Mouse (Mus musculus) hindbrain, embryonic 13.5 days (tissue): Measurements from ENCODE around the gene Arl15. TPM values are rescaled to one million over a fixed set of nuclear protein-coding genes. Genes with fewer than 3 reads are reported as not detected.
A peak's percentile ranks its signal among the peaks of the same experiment; 100 is the strongest.

Experiments used
- ATAC-seq: fragments of 200-750 bp; cut with Nextera tagmentation; 2 replicates; pipeline ENCODE4 v1.8.0; 2017; ENCODE audit warnings: moderate TSS enrichment; ENCODE audit not compliant: low FRiP score
- H3K27ac ChIP-seq: fragments of 300-500 bp; sonication (generic); 2 replicates; pipeline ENCODE4 v1.5.1; 2015; ENCODE audit warnings: inconsistent platforms, mild to moderate bottlenecking, moderate library complexity
- H3K27me3 ChIP-seq: fragments of 300-500 bp; sonication (generic); 2 replicates; pipeline ENCODE4 v1.6.1; 2015; ENCODE audit warnings: mild to moderate bottlenecking, inconsistent platforms
- H3K36me3 ChIP-seq: fragments of 300-500 bp; sonication (generic); 2 replicates; pipeline ENCODE4 v1.6.1; 2015; ENCODE audit warnings: mild to moderate bottlenecking, inconsistent platforms
- H3K4me1 ChIP-seq: fragments of 300-500 bp; sonication (generic); replicated peaks from 2 replicates; pipeline ENCODE4 v1.6.1; 2015; ENCODE audit warnings: inconsistent platforms
- H3K4me2 ChIP-seq: fragments of 300-500 bp; sonication (generic); 2 replicates; pipeline ENCODE4 v1.6.1; 2015; ENCODE audit warnings: inconsistent platforms, mild to moderate bottlenecking, moderate library complexity
- H3K4me3 ChIP-seq: fragments of 300-500 bp; sonication (generic); 2 replicates; pipeline ENCODE4 v1.5.1; 2015; ENCODE audit warnings: mild to moderate bottlenecking, inconsistent platforms
- H3K9ac ChIP-seq: fragments of 300-500 bp; sonication (generic); 2 replicates; pipeline ENCODE4 v1.6.1; 2015; ENCODE audit warnings: mild to moderate bottlenecking, inconsistent platforms
- H3K9me3 ChIP-seq: fragments of 300-500 bp; sonication (generic); 2 replicates; pipeline ENCODE4 v1.6.1; 2016; ENCODE audit warnings: inconsistent platforms
- WGBS: fragments of 180-500 bp; shearing (Covaris S2); methylation state at CpG from one replicate; pipeline ENCODE4 v1.1.7; 2015; 5-methylcytosine and 5-hydroxymethylcytosine counted together
- polyA plus RNA-seq: library from polyadenylated mRNA; unstranded; fragments of >200 nt; fragmentation: Nextera tagmentation; extraction: Ambion mirVana; gene quantifications from 2 replicates; pipeline ENCODE4 v1.2.1, GENCODE M21; 2015

Gene Arl15
- polyA plus RNA-seq, 1 experiment from 2014 or later, result 17.3 TPM

DNA sequence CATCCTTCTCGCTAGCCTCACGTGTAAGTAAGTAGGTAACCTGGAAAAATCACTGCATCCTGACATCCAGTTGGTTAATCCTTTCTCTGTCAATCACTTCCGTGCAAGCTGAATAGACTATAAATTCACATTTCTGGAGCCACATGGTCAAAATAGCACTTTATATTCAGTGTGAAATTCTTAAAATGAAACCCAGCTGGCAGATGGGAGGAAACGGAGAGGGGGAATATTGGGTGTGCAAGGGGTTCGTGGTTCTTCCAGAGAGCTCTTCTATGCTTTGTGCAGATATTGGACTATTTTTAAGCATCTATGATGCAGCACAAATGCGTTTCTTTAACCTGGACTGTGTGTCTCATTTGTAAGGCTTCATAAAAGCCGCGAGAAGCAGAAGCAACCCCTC lies 344.6 kb downstream of the Arl15 start:
- no peaks in the 10 kb centered on the region for H3K9me3 ChIP-seq
- no peak overlapping the region for H3K4me3 ChIP-seq
- H3K27ac ChIP-seq, result no peak overlapping the region
- H3K36me3 ChIP-seq, result no peaks in the 10 kb centered on the region
- ATAC-seq, result no peak
- peaks cover 19% of the 10 kb centered on the region for H3K4me1 ChIP-seq
- H3K4me2 ChIP-seq, result no peak overlapping the region
- H3K9ac ChIP-seq, result no peak overlapping the region
- no peaks in the 10 kb centered on the region for H3K27me3 ChIP-seq
- 69% methylated on average over 8 of the region's 8 CpGs for WGBS

- Histone ChIP-seq H3K4me1 (peaks cover 26% of the 10 kb centered on the region), H3K9ac (no peak overlapping the region), H3K9me3 (no peaks in the 10 kb centered on the region), H3K27me3 (no peaks in the 10 kb centered on the region), H3K4me2 (no peak overlapping the region), H3K27ac (no peak overlapping the region), H3K36me3 (no peaks in the 10 kb centered on the region), H3K4me3 (no peak overlapping the region)
- 84% methylated on average over 9 of the region's 9 CpGs for WGBS
- ATAC-seq, result no peak
These were observed 345.3 kb downstream of the Arl15 start for GRCm38 (mm10) chr13:114139570-114139969.

DNA sequence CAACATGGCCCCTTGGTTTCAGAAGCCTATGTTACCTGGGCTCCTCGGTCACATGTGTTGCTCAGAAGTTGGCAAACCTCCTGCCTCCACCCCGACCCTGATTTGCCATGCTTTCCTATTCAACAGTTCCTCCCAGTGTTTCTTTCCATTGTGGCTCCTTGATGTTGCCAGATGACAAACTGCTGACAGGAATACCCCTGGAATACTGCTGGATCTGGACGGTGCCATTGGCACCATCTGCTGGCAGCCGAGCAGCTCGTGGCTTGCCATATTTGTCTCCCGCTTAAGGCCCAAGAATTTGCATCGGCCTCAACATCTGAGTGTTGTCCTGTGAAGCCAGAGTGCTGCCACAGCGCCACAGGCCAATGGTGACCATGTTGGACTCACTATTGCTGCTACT lies 348.5 kb downstream of the Arl15 start:
- no peaks in the 10 kb centered on the region for H3K36me3 ChIP-seq
- H3K4me3 ChIP-seq, result no peak overlapping the region
- H3K4me2 ChIP-seq, result no peak overlapping the region
- no peak overlapping the region for H3K9ac ChIP-seq
- H3K27ac ChIP-seq, result no peak overlapping the region
- H3K27me3 ChIP-seq, result no peaks in the 10 kb centered on the region
- no peaks in the 10 kb centered on the region for H3K9me3 ChIP-seq
- WGBS, result 66% methylated on average over 8 of the region's 8 CpGs
- peaks cover 34% of the 10 kb centered on the region for H3K4me1 ChIP-seq
- no peak for ATAC-seq

- 82% methylated on average over 1 of the region's 1 CpGs for WGBS
- peaks cover 34% of the 10 kb centered on the region for H3K4me1 ChIP-seq
- no peak overlapping the region for H3K27ac ChIP-seq
- no peaks in the 10 kb centered on the region for H3K9me3 ChIP-seq
- no peak overlapping the region for H3K4me2 ChIP-seq
- no peaks in the 10 kb centered on the region for H3K27me3 ChIP-seq
- no peaks in the 10 kb centered on the region for H3K36me3 ChIP-seq
- H3K9ac ChIP-seq, result no peak overlapping the region
- no peak for ATAC-seq
- no peak overlapping the region for H3K4me3 ChIP-seq
These were observed 348.9 kb downstream of the Arl15 start for GRCm38 (mm10) chr13:114143247-114143646.

DNA sequence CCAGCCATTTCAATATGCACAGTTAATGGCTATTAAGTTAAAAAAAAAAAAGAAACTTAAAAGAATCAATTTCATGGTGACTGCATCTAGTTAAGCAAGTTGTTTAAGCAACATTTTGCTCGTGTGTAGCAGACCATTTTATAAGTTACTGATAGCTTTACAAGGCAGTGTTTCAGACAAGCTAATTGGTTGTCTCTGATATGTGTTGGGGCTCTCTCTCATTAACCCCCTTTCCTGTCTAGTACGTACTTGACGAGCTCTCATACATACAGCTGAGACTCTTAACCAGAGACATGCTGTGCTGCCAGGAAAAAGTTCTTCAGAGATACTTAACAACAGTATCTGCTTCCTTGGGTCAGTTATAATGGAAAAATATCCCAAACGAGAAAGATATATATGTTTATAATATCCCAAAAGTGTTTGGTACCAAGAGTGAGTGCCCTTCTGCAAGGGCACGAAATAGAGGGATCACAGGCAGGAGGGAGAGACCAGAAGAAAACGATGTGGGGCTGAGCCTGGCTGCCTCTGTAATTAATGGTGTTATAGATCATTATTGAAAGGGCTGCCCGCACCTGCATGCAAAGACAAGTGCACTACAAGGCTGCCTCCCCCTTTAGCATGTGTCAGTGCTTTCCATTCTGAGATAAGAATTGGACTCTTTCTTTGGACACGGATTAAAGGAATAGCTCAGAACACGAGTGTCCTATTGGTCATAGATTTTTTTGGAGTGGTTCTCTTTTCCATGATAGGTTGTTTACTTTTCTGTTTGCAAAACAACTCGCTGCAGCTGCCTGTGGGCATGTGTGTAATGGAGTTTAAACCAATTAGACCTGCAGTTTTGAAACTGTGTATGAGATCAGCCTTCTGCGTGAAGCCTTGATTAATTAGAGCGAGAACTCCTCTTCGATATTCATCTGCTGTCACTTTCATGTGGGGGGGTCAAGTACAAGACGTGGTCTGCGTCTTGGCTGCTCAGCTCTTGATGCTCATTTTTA lies 350.0 kb downstream of the Arl15 start:
- Histone ChIP-seq H3K9ac (no peak overlapping the region), H3K4me1 (peaks cover 34% of the 10 kb centered on the region), H3K27ac (no peak overlapping the region), H3K9me3 (no peaks in the 10 kb centered on the region), H3K36me3 (no peaks in the 10 kb centered on the region), H3K27me3 (no peaks in the 10 kb centered on the region), H3K4me2 (peak overlapping the region; percentile 1; the same call in 1 of the 2 replicates), H3K4me3 (no peak overlapping the region)
- peak; percentile 46; the same call in 1 of the 2 replicates for ATAC-seq
- 50% methylated on average over 15 of the region's 15 CpGs for WGBS

- 86% methylated on average over 8 of the region's 8 CpGs for WGBS
- H3K9ac ChIP-seq, result no peak overlapping the region
- no peak for ATAC-seq
These were observed 350.9 kb downstream of the Arl15 start for GRCm38 (mm10) chr13:114145249-114145648.

DNA sequence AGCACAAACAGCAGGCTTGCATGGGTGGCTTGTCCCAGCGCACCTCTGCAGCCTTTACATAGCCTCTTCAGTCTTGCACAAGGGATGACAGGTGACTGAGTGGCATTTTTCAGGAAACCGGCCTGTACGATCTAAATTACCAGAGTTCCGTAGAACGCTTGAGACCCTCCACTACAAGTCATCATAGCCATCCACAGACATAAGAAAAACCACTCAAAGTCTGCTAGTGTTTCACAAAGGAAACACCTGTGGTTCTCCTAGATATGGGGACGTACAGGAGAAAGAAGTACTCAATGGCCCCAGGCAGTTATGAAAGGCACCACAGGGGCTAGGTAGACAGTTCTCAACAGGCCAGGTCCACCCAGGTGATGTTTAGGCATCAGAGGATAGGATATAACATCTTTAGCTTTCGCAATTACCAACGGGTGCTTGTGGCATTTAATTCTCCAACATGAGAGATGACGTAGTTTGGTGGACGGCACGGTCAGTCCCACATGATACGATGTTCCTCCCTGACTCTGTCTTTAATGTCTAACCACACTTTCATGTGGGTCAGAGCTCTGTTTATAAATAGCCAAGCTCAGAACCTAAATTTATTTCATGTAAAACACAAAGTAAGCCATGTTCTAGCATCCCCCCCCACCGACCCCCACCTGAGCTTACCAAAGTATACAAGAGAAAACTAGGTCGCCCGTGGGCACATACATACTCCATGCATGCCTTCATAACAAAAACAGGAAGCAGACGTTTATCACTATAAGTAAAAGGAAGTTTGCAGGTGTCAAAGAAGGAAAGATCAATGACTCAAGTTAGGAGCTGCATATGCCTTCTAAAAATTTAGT lies 356.8 kb downstream of the Arl15 start:
- 93% methylated on average over 16 of the region's 16 CpGs for WGBS
- ATAC-seq, result no peak
- Histone ChIP-seq H3K4me3 (no peak overlapping the region), H3K27ac (no peak overlapping the region), H3K4me2 (no peak overlapping the region), H3K4me1 (no peaks in the 10 kb centered on the region), H3K9me3 (no peaks in the 10 kb centered on the region), H3K27me3 (no peaks in the 10 kb centered on the region), H3K9ac (no peak overlapping the region), H3K36me3 (0 out of 2 replicates have a peak, but pooled peaks cover 5% of the 10 kb centered on the region)

More at GRCm38 (mm10) chr13:114145249-114145648, 350.9 kb downstream of the Arl15 start:
- Histone ChIP-seq H3K4me1 (peaks cover 34% of the 10 kb centered on the region), H3K4me3 (no peak overlapping the region), H3K27ac (0 out of 2 replicates have a peak overlapping the region, but pooled peaks have one; percentile 14), H3K9me3 (no peaks in the 10 kb centered on the region), H3K27me3 (no peaks in the 10 kb centered on the region), H3K4me2 (no peak overlapping the region), H3K36me3 (no peaks in the 10 kb centered on the region)

GRCm38 (mm10) chr13:114151698-114152069 lies 357.4 kb downstream of the Arl15 start:
- no peaks in the 10 kb centered on the region for H3K9me3 ChIP-seq
- no peak overlapping the region for H3K4me2 ChIP-seq
- no peak for ATAC-seq
- H3K27ac ChIP-seq, result no peak overlapping the region
- 57% methylated on average over 10 of the region's 10 CpGs for WGBS
- no peak overlapping the region for H3K9ac ChIP-seq
- peaks cover 3% of the 10 kb centered on the region; the same call in 1 of the 2 replicates for H3K4me1 ChIP-seq
- H3K36me3 ChIP-seq, result 0 out of 2 replicates have a peak, but pooled peaks cover 5% of the 10 kb centered on the region
- no peaks in the 10 kb centered on the region for H3K27me3 ChIP-seq
- H3K4me3 ChIP-seq, result no peak overlapping the region

- Histone ChIP-seq H3K27ac (0 out of 2 replicates have a peak overlapping the region, but pooled peaks have one; percentile 15), H3K9ac (no peak overlapping the region)
- WGBS, result 21% methylated on average over 12 of the region's 12 CpGs
These were observed 362.4 kb downstream of the Arl15 start for GRCm38 (mm10) chr13:114156689-114157088.

GRCm38 (mm10) chr13:114158111-114158730 lies 363.9 kb downstream of the Arl15 start:
- 59% methylated on average over 9 of the region's 9 CpGs for WGBS

More at GRCm38 (mm10) chr13:114156689-114157088, 362.4 kb downstream of the Arl15 start:
- peak overlapping the region; percentile 36 for H3K4me2 ChIP-seq
- H3K9me3 ChIP-seq, result no peaks in the 10 kb centered on the region
- no peaks in the 10 kb centered on the region for H3K27me3 ChIP-seq
- H3K4me3 ChIP-seq, result no peak overlapping the region
- ATAC-seq, result 0 out of 2 replicates have a peak, but pooled peaks have one; percentile 52
- 0 out of 2 replicates have a peak, but pooled peaks cover 5% of the 10 kb centered on the region for H3K36me3 ChIP-seq
- H3K4me1 ChIP-seq, result peaks cover 24% of the 10 kb centered on the region

DNA sequence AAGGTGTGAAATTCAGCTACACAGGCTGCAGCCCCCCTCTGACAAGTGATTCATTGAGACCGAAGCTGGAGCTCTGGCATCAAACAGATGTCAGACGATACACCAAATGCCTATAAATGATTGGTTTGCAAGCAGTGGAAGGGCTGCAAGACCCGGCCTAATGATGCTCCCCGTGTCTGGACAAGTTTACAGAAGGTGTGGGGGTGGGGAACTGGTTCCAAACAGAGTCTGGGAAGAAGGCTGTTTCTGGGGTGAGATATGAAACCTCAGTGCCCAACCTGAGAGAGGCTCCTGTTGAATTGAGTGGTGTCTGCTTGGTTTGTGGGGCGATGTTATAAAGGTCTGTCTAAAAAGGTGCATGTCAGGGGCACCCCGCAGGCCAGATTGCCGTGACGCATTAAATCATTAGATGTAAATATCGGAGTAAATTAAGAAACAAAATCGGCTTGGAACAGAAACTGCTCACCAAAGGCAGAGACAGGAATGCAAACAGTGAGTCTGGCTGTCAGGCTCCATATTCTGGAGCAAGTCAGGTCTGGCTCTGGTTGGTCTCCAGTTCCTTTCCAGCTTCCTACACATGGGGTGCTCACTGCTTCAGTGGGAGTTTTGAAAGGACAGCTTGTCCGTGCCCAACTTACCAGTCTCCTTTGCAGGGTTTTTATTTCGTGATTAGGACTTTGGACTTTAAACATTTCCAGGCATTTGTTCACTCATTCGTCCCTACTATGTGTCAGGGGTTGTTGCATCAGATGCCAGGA lies 365.5 kb downstream of the Arl15 start:
- 64% methylated on average over 13 of the region's 13 CpGs for WGBS
- no peaks in the 10 kb centered on the region for H3K9me3 ChIP-seq
- H3K4me1 ChIP-seq, result peaks cover 24% of the 10 kb centered on the region
- H3K27ac ChIP-seq, result no peak overlapping the region
- H3K36me3 ChIP-seq, result 0 out of 2 replicates have a peak, but pooled peaks cover 2% of the 10 kb centered on the region
- H3K4me3 ChIP-seq, result no peak overlapping the region
- H3K27me3 ChIP-seq, result no peaks in the 10 kb centered on the region
- no peak overlapping the region for H3K4me2 ChIP-seq
- no peak overlapping the region for H3K9ac ChIP-seq
- ATAC-seq, result no peak

More at GRCm38 (mm10) chr13:114158111-114158730, 363.9 kb downstream of the Arl15 start:
- H3K4me2 ChIP-seq, result no peak overlapping the region
- no peaks in the 10 kb centered on the region for H3K9me3 ChIP-seq
- H3K36me3 ChIP-seq, result 0 out of 2 replicates have a peak, but pooled peaks cover 5% of the 10 kb centered on the region
- peaks cover 24% of the 10 kb centered on the region for H3K4me1 ChIP-seq
- H3K9ac ChIP-seq, result no peak overlapping the region
- no peaks in the 10 kb centered on the region for H3K27me3 ChIP-seq
- ATAC-seq, result no peak
- no peak overlapping the region for H3K27ac ChIP-seq
- no peak overlapping the region for H3K4me3 ChIP-seq
